Mouse (Mus musculus) E14TG2a.4 (cell line): ENCODE data around the gene Anxa9.

Source experiments
- CTCF ChIP-seq: conservative IDR thresholded peaks from 2 replicates; pipeline ENCODE4 v1.5.1; 2014; ENCODE audit warnings: low read length
- NANOG ChIP-seq: IDR thresholded peaks from 2 replicates; pipeline ENCODE4 v1.6.1; 2014; ENCODE audit warnings: borderline replicate concordance, low read length, mixed read lengths
- POU5F1 ChIP-seq: IDR thresholded peaks from 2 replicates; pipeline ENCODE4 v1.6.1; 2014; ENCODE audit warnings: low read length, borderline replicate concordance

GRCm38 (mm10) chr3:95247660-95248336 lies 59.2 kb downstream of the Anxa9 start:
- TF ChIP-seq CTCF = no peak
- no peak for TF ChIP-seq POU5F1
- TF ChIP-seq NANOG = no peak
